Mouse (Mus musculus) central nervous system, embryonic 14 days (tissue): ENCODE data around the gene Arel1. TPM values are rescaled to one million over a fixed set of nuclear protein-coding genes. Genes with fewer than 3 reads are reported as not detected.

Experiments
- polyA plus RNA-seq: library from polyadenylated mRNA; depleted of rRNA; stranded (reverse); fragments of >200 nt; gene quantifications from 2 replicates; pipeline ENCODE4 v1.2.3, GENCODE M21; 2012; rRNA removed

Gene Arel1
- polyA plus RNA-seq: 43.6 and 46.9 TPM in 2 replicates

DNA sequence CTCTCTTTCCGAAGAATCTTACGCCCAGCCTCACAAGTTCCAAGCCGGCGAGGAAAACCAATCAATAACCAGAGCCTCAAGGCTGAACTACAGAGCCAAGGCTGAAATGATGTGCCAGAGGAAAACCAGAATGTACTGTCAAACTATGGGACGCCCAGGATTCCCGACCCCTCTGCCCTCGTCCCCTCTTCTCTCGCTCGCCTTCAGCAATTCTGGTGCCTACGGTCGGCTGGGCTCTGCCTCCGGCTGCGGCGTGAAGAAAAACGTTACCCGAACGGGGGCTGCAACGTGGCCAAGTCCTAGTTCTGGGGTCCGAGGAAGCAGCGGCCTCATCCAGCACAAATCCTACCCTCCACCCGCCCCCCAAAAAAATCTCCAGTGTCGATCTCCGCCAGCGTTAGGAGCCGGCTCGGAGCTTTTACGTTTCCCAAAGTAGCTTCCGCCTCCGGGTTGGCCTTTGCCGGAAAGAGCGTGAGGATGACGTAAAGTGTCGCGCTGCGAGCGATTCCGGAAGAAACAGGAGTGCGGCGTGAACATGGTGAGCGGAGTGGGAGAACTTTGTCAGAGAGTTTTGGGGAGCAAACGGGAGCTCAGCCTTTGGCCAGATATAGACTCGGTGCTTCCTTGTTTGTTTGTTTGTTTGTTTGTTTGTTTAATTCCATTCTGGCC, at the start of gene Arel1, which contains the start of gene Fcf1:
Arel1 (minus strand) TSS at position 473 of the 669 bp plus-strand sequence.
Fcf1 (plus strand) TSS at position 470 of the 669 bp plus-strand sequence.

DNA sequence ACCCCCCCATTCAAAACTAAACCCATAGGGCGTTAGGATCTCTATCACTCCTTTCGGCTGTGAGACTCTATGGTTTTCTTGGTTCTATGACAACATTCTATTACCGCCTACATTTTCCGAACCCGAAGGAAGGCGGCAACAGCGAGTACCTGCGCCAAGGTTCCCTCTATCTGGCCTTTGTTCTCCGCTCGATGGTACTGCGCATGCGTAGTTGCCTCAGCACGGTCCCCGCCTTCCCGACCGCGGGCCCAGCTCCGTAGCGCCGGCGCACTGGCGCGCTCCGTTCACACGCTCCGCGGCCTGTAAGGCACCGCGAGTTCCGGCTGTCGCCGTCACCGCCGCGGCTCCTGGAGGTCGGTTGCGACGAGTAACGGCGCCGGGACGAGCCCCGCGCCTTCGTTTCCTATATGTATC, 25.4 kb upstream of the Arel1 start, which contains the start of gene Ylpm1:
Ylpm1 (plus strand) TSS at position 239 of the 414 bp plus-strand sequence.

DNA sequence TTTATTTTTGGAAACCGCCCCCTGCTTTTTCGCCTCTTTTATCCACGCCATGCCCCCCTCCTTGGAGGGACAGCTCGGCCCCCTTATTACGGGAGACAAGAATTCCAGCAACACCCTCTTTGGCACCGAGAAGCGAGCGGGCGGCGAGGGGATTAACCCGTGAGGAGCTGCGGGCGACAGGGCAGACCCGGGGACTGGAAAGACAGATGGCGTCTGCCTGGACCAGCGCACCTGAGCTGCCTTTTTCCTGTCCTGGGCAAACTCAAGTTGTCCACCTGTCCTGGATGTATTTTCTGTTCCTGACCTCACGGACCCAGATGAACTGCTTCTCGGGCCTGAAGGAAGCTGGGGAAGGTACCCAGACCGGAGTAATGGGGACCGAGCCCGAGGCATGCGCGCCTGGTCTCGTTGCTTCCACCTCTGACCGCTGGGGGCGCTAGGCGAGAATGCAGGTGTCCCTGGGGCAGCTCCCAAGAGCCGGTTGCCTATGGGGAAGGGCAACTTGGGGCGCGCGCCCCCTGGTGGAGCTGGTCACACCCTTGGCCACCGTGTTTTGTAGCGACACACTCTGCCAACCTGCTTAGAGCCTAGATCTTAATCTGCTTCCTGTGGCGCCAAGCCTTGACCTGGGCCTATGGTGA, 94.1 kb downstream of the Arel1 start, which contains the start of gene Ltbp2:
Ltbp2 (minus strand) TSS at position 52 of the 641 bp plus-strand sequence.

Other genes with a start within 250 kb of the Arel1 start
- 71.8 and 73.0 TPM in 2 replicates for gene Npc2, start 197.7 kb downstream of the Arel1 start, polyA plus RNA-seq
- 104 and 113 TPM in 2 replicates for gene Isca2, start 197.6 kb downstream of the Arel1 start, polyA plus RNA-seq
- 1.00 and 2.7 TPM in 2 replicates for gene Ltbp2, start 94.4 kb downstream of the Arel1 start, polyA plus RNA-seq
- gene Fcf1, start within 50 bp of the Arel1 start, polyA plus RNA-seq: 128 and 148 TPM in 2 replicates
- gene Ylpm1, start 25.4 kb upstream of the Arel1 start, polyA plus RNA-seq: 59.8 and 64.4 TPM in 2 replicates
- 1.1 TPM in 2 replicates for gene Prox2, start 139.9 kb upstream of the Arel1 start, polyA plus RNA-seq
- gene Dlst, start 139.9 kb upstream of the Arel1 start, polyA plus RNA-seq: 157 TPM in 2 replicates
- 23.3 and 23.5 TPM in 2 replicates for gene Rps6kl1, start 180.4 kb upstream of the Arel1 start, polyA plus RNA-seq
- gene Pgf, start 206.9 kb upstream of the Arel1 start, polyA plus RNA-seq: 4.5 and 8.0 TPM in 2 replicates
- 122 and 135 TPM in 2 replicates for gene Eif2b2, start 248.6 kb upstream of the Arel1 start, polyA plus RNA-seq